ENCODE assay signal across 26 mouse cellular contexts in genomic region chr1:34259898-34260297, GRCm38 (mm10).
A peak's percentile ranks its signal among the peaks of the same experiment; 100 is the strongest.
DNase-seq lines count a peak whose midpoint lies in the region; ATAC-seq and TF ChIP-seq lines count a peak whose summit lies in the region.
"Had no signal": no experiment of that assay in that cellular context is flagged by ENCODE, and none has a peak within 500 bp of the region (broad histone marks: within the 10 kb centered on the region; RNA-seq: fewer than 3 reads in every experiment).

No protein-coding gene starts in this region.

- H3K9ac ChIP-seq in heart, embryonic 14.5 days (ENCODE audit: low read length): no peak overlapping the region
- no peak overlapping the region for H3K9ac ChIP-seq in liver, embryonic 13.5 days
- no peak overlapping the region for H3K9ac ChIP-seq in liver, postnatal 0 days (replicated peaks)
- H3K9ac ChIP-seq: forebrain, embryonic 13.5 days; hindbrain, embryonic 12.5 days; intestine, embryonic 15.5 days; limb, embryonic 15.5 days; stomach, embryonic 15.5 days had no signal

- TF ChIP-seq EP300 in liver, postnatal 0 days (IDR thresholded peaks at IDR 0.05; ENCODE audit: low read depth): no peak

- H3K9me3 ChIP-seq in heart, embryonic 14.5 days (ENCODE audit: control insufficient read depth, low read length): no peaks in the 10 kb centered on the region
- no peaks in the 10 kb centered on the region for H3K9me3 ChIP-seq in liver, embryonic 13.5 days (replicated peaks)
- H3K9me3 ChIP-seq in liver, postnatal 0 days (ENCODE audit: low read length): no peaks in the 10 kb centered on the region
- H3K9me3 ChIP-seq: forebrain, embryonic 13.5 days; hindbrain, embryonic 12.5 days; intestine, embryonic 15.5 days; limb, embryonic 10.5 days; limb, embryonic 15.5 days; stomach, embryonic 15.5 days had no signal

- H3K4me2 ChIP-seq in heart, embryonic 14.5 days (ENCODE audit: low read length): no peak overlapping the region
- H3K4me2 ChIP-seq in liver, embryonic 13.5 days: no peak overlapping the region
- H3K4me2 ChIP-seq in liver, postnatal 0 days (ENCODE audit: low read depth, low read length): no peak overlapping the region
- H3K4me2 ChIP-seq: forebrain, embryonic 13.5 days; hindbrain, embryonic 12.5 days; intestine, embryonic 15.5 days; limb, embryonic 15.5 days; midbrain, embryonic 11.5 days; stomach, embryonic 15.5 days had no signal

- ATAC-seq in heart, embryonic 14.5 days (ENCODE audit: insufficient number of reproducible peaks, insufficient read depth, low FRiP score, low read depth): 0 out of 2 replicates have a peak, but pooled peaks have one; percentile 50
- peak; percentile 34; the same call in 1 of the 2 replicates for ATAC-seq in liver, embryonic 13.5 days (ENCODE audit: low read depth)
- ATAC-seq in liver, postnatal 0 days: no peak
- ATAC-seq: forebrain, embryonic 13.5 days; hindbrain, postnatal 0 days; intestine, embryonic 15.5 days; midbrain, embryonic 16.5 days had no signal

- H3K4me1 ChIP-seq in heart, embryonic 14.5 days (ENCODE audit: control insufficient read depth in 2 of 2, insufficient read depth in 2 of 2, low read length in 2 of 2): peaks cover 7 to 10% of the 10 kb centered on the region in 2 experiments; a peak in 3 of 4 replicates
- peaks cover 8% of the 10 kb centered on the region; the same call in 1 of the 2 replicates for H3K4me1 ChIP-seq in liver, embryonic 13.5 days (replicated peaks)
- H3K4me1 ChIP-seq in liver, postnatal 0 days (ENCODE audit: insufficient read depth): no peaks in the 10 kb centered on the region
- H3K4me1 ChIP-seq: forebrain, embryonic 13.5 days; hindbrain, embryonic 12.5 days; intestine, embryonic 15.5 days; limb, embryonic 10.5 days; limb, embryonic 15.5 days; stomach, embryonic 15.5 days had no signal

- no peak for DNase-seq in heart, adult 9 months (ENCODE audit: low spot score in 2 of 2)
- no peak for DNase-seq in liver, embryonic 13.5 days
- DNase-seq in liver, postnatal 0 days: no peak
- DNase-seq in large intestine, adult 2 months (ENCODE audit: low read depth, low spot score): peak; percentile 58
- DNase-seq in adrenal gland, postnatal 4 days (ENCODE audit: low spot score in 2 of 2): no peak
- DNase-seq: adrenal gland, postnatal 36 days; B cell, adult 2 months; cerebellum, adult 8-10 months; cerebellum, postnatal 25 days; gastrocnemius, postnatal 14 days; kidney, adult 9 months; kidney, postnatal 10 days; layer of hippocampus, adult 9-11 months; lung, adult 2 months; lung, postnatal 10 days; right cerebral cortex, postnatal 25 days had no signal

- no peak overlapping the region for H3K4me3 ChIP-seq in heart, embryonic 14.5 days (ENCODE audit: control insufficient read depth in 1 of 2, insufficient read depth in 1 of 2, low read depth in 1 of 2, low read length in 2 of 2)
- no peak overlapping the region for H3K4me3 ChIP-seq in liver, embryonic 13.5 days (replicated peaks)
- no peak overlapping the region for H3K4me3 ChIP-seq in liver, postnatal 0 days (ENCODE audit: low read depth, low read length)
- H3K4me3 ChIP-seq: forebrain, embryonic 13.5 days; hindbrain, embryonic 12.5 days; intestine, embryonic 15.5 days; limb, embryonic 10.5 days; limb, embryonic 15.5 days; stomach, embryonic 15.5 days had no signal

- 52% methylated on average over 8 of the region's 8 CpGs for WGBS in heart, embryonic 14.5 days
- WGBS in liver, embryonic 13.5 days (ENCODE audit: insufficient replicate concordance): 57% methylated on average over 8 of the region's 8 CpGs
- 64% methylated on average over 8 of the region's 8 CpGs for WGBS in liver, postnatal 0 days (ENCODE audit: insufficient replicate concordance)
- WGBS in large intestine, adult 2 months: 41% methylated on average over 8 of the region's 8 CpGs

- TF ChIP-seq CTCF in liver, postnatal 0 days (IDR thresholded peaks at IDR 0.05; ENCODE audit: low read depth): no peak

- no peaks in the 10 kb centered on the region for H3K27me3 ChIP-seq in heart, embryonic 14.5 days (ENCODE audit: control insufficient read depth, insufficient read depth, low read length)
- H3K27me3 ChIP-seq in liver, embryonic 13.5 days: no peaks in the 10 kb centered on the region
- H3K27me3 ChIP-seq in liver, postnatal 0 days (ENCODE audit: insufficient read depth, low read length): no peaks in the 10 kb centered on the region
- H3K27me3 ChIP-seq: forebrain, embryonic 13.5 days; hindbrain, embryonic 12.5 days; intestine, embryonic 15.5 days; limb, embryonic 15.5 days; stomach, embryonic 15.5 days had no signal

- H3K36me3 ChIP-seq in heart, embryonic 14.5 days (ENCODE audit: control insufficient read depth, insufficient read depth, low read length): peaks cover 96% of the 10 kb centered on the region
- H3K36me3 ChIP-seq in liver, embryonic 13.5 days: peaks cover 15% of the 10 kb centered on the region; the same call in 1 of the 2 replicates
- peaks cover 44% of the 10 kb centered on the region for H3K36me3 ChIP-seq in liver, postnatal 0 days (replicated peaks; ENCODE audit: insufficient read depth, low read length)
- H3K36me3 ChIP-seq: intestine, embryonic 15.5 days had no signal

- peak overlapping the region in 1 of 2 experiments; percentile 52; a peak in 2 of 4 replicates for H3K27ac ChIP-seq in heart, embryonic 14.5 days (replicated peaks in 1 of 2; ENCODE audit: control insufficient read depth in 1 of 2, insufficient read depth in 1 of 2, low read depth in 2 of 2, low read length in 2 of 2)
- H3K27ac ChIP-seq in liver, embryonic 13.5 days: no peak overlapping the region
- H3K27ac ChIP-seq in liver, postnatal 0 days (ENCODE audit: low read depth): no peak overlapping the region
- H3K27ac ChIP-seq: forebrain, embryonic 13.5 days; hindbrain, embryonic 12.5 days; hindbrain, postnatal 0 days; intestine, embryonic 15.5 days; limb, embryonic 10.5 days; limb, embryonic 15.5 days; stomach, embryonic 15.5 days had no signal
